In genomic region chr14:24032201-24032600, GRCm38 (mm10) we compare ENCODE assay signal across 31 mouse cellular contexts. TPM values are rescaled to one million over a fixed set of nuclear protein-coding genes. Genes with fewer than 3 reads are reported as not detected.
A peak's percentile ranks its signal among the peaks of the same experiment; 100 is the strongest.
DNase-seq lines count a peak whose midpoint lies in the region; ATAC-seq and TF ChIP-seq lines count a peak whose summit lies in the region.
"Had no signal": no experiment of that assay in that cellular context is flagged by ENCODE, and none has a peak within 500 bp of the region (broad histone marks: within the 10 kb centered on the region; RNA-seq: fewer than 3 reads in every experiment).

No protein-coding gene starts in this region.

- H3K4me1 ChIP-seq in midbrain, postnatal 0 days (ENCODE audit: insufficient read depth, low read length), result no peaks in the 10 kb centered on the region
- peaks cover 13% of the 10 kb centered on the region for H3K4me1 ChIP-seq in midbrain, embryonic 11.5 days (ENCODE audit: control insufficient read depth, insufficient read depth, low read length)
- H3K4me1 ChIP-seq in liver, embryonic 11.5 days (replicated peaks; ENCODE audit: control insufficient read depth, insufficient read depth, low read length), result no peaks in the 10 kb centered on the region
- H3K4me1 ChIP-seq: embryonic facial prominence, embryonic 15.5 days; liver, embryonic 15.5 days; megakaryocyte, embryonic 14.5 days; stomach, embryonic 15.5 days had no signal

- no peak overlapping the region for H3K9ac ChIP-seq in midbrain, postnatal 0 days (replicated peaks; ENCODE audit: low read length, poor library complexity, severe bottlenecking)
- H3K9ac ChIP-seq in midbrain, embryonic 11.5 days (ENCODE audit: low read length), result no peak overlapping the region
- no peak overlapping the region for H3K9ac ChIP-seq in liver, embryonic 11.5 days (ENCODE audit: low read depth, low read length)
- H3K9ac ChIP-seq: embryonic facial prominence, embryonic 15.5 days; forebrain, embryonic 13.5 days; hindbrain, embryonic 13.5 days; liver, embryonic 15.5 days; midbrain, embryonic 13.5 days; stomach, embryonic 15.5 days had no signal

- H3K4me2 ChIP-seq in midbrain, postnatal 0 days (ENCODE audit: low read depth, low read length, poor library complexity, severe bottlenecking), result no peak overlapping the region
- no peak overlapping the region for H3K4me2 ChIP-seq in midbrain, embryonic 11.5 days
- no peak overlapping the region for H3K4me2 ChIP-seq in liver, embryonic 11.5 days
- H3K4me2 ChIP-seq: embryonic facial prominence, embryonic 15.5 days; forebrain, embryonic 13.5 days; heart, embryonic 11.5 days; hindbrain, embryonic 13.5 days; liver, embryonic 15.5 days; midbrain, embryonic 13.5 days; stomach, embryonic 15.5 days had no signal

- no peak overlapping the region for H3K27ac ChIP-seq in midbrain, postnatal 0 days (ENCODE audit: low read depth, low read length)
- no peak overlapping the region for H3K27ac ChIP-seq in midbrain, embryonic 11.5 days (ENCODE audit: low read depth, low read length)
- no peak overlapping the region for H3K27ac ChIP-seq in liver, embryonic 11.5 days (ENCODE audit: low read depth, low read length)
- H3K27ac ChIP-seq: embryonic facial prominence, embryonic 10.5 days; embryonic facial prominence, embryonic 15.5 days; forebrain, embryonic 13.5 days; hindbrain, embryonic 13.5 days; liver, embryonic 15.5 days; midbrain, embryonic 13.5 days; stomach, embryonic 15.5 days had no signal

- WGBS in midbrain, postnatal 0 days, result 60% methylated on average over 3 of the region's 3 CpGs
- WGBS in midbrain, embryonic 11.5 days, result 67% methylated on average over 3 of the region's 3 CpGs
- 65% methylated on average over 3 of the region's 3 CpGs for WGBS in liver, embryonic 11.5 days

- no peak for TF ChIP-seq CTCF in midbrain, postnatal 0 days (IDR thresholded peaks at IDR 0.05)

- 0 out of 2 replicates have a peak, but pooled peaks cover 2% of the 10 kb centered on the region for H3K9me3 ChIP-seq in midbrain, postnatal 0 days (ENCODE audit: low read length)
- H3K9me3 ChIP-seq in midbrain, embryonic 11.5 days (ENCODE audit: control insufficient read depth, low read length), result no peaks in the 10 kb centered on the region; the same call in 1 of the 2 replicates
- H3K9me3 ChIP-seq in liver, embryonic 11.5 days (ENCODE audit: control insufficient read depth, low read length), result no peaks in the 10 kb centered on the region
- H3K9me3 ChIP-seq: embryonic facial prominence, embryonic 15.5 days; liver, embryonic 15.5 days; stomach, embryonic 15.5 days had no signal

- H3K27me3 ChIP-seq in midbrain, postnatal 0 days (ENCODE audit: insufficient read depth, low read length), result no peaks in the 10 kb centered on the region
- no peaks in the 10 kb centered on the region for H3K27me3 ChIP-seq in midbrain, embryonic 11.5 days (ENCODE audit: control insufficient read depth, insufficient read depth, low read length)
- peaks cover 3% of the 10 kb centered on the region; the same call in 1 of the 2 replicates for H3K27me3 ChIP-seq in liver, embryonic 11.5 days (replicated peaks; ENCODE audit: control insufficient read depth, insufficient read depth, low read length)
- H3K27me3 ChIP-seq: embryonic facial prominence, embryonic 15.5 days; forebrain, embryonic 13.5 days; hindbrain, embryonic 13.5 days; liver, embryonic 15.5 days; midbrain, embryonic 13.5 days; stomach, embryonic 15.5 days had no signal

- DNase-seq in midbrain, postnatal 0 days (ENCODE audit: low spot score), result peak; percentile 31
- no peak for DNase-seq in midbrain, embryonic 11.5 days (ENCODE audit: low spot score, missing footprints)
- peak; percentile 78 to 80 for DNase-seq in cerebellum, adult 18-20 months
- peak; percentile 96 to 97 for DNase-seq in cerebellum, postnatal 10 days
- no peak for DNase-seq in layer of hippocampus, postnatal 14 days (ENCODE audit: low spot score in 2 of 2)
- DNase-seq in liver, embryonic 11.5 days (ENCODE audit: low spot score), result no peak
- DNase-seq in lung, postnatal 36 days, result no peak
- DNase-seq: adrenal gland, postnatal 25 days; gastrocnemius, postnatal 36 days; heart, adult 18-20 months; heart, postnatal 4 days; kidney, adult 11 months; kidney, postnatal 14 days; layer of hippocampus, postnatal 36 days; liver; lung, postnatal 4 days; right cerebral cortex, postnatal 25 days; thymus, postnatal 14 days had no signal

- H3K4me3 ChIP-seq in midbrain, postnatal 0 days (ENCODE audit: low read depth, low read length), result no peak overlapping the region
- H3K4me3 ChIP-seq in midbrain, embryonic 11.5 days (ENCODE audit: low read depth, low read length), result no peak overlapping the region
- H3K4me3 ChIP-seq in liver, embryonic 11.5 days (ENCODE audit: low read depth, low read length), result no peak overlapping the region
- H3K4me3 ChIP-seq: embryonic facial prominence, embryonic 10.5 days; embryonic facial prominence, embryonic 15.5 days; forebrain, embryonic 13.5 days; hindbrain, embryonic 13.5 days; liver, embryonic 15.5 days; megakaryocyte, embryonic 14.5 days; midbrain, embryonic 13.5 days; stomach, embryonic 15.5 days had no signal

- no peaks in the 10 kb centered on the region for H3K36me3 ChIP-seq in midbrain, postnatal 0 days (ENCODE audit: insufficient read depth, low read length)
- no peaks in the 10 kb centered on the region for H3K36me3 ChIP-seq in midbrain, embryonic 11.5 days (ENCODE audit: control insufficient read depth, insufficient read depth, low read length)
- H3K36me3 ChIP-seq in liver, embryonic 11.5 days (ENCODE audit: control insufficient read depth, insufficient read depth, low read length), result no peaks in the 10 kb centered on the region
- H3K36me3 ChIP-seq: embryonic facial prominence, embryonic 10.5 days; embryonic facial prominence, embryonic 15.5 days; hindbrain, embryonic 13.5 days; liver, embryonic 15.5 days; midbrain, embryonic 13.5 days; stomach, embryonic 15.5 days had no signal

- no peak for ATAC-seq in midbrain, postnatal 0 days (ENCODE audit: low FRiP score)
- no peak for ATAC-seq in midbrain, embryonic 11.5 days (ENCODE audit: low FRiP score)
- ATAC-seq in liver, embryonic 11.5 days (replicated peaks; ENCODE audit: low FRiP score), result no peak
- ATAC-seq: CD4-positive, CD25-positive, alpha-beta regulatory T cell, adult 4 months; inflammation-experienced regulatory T-cells, adult 6 months; midbrain, embryonic 13.5 days had no signal

RNA-seq across cellular contexts. Expression of gene Kcnma1, which starts 17.9 kb away (rescaled TPM):
- 45.7 and 55.4 TPM in 2 replicates for total RNA-seq in midbrain, postnatal 0 days (2014; rRNA removed)
- polyA plus RNA-seq in midbrain, postnatal 0 days (2015; fragmentation: Nextera tagmentation; extraction: Ambion mirVana), result 17.4 and 20.6 TPM in 2 replicates
- 1.1 and 1.3 TPM in 2 replicates for polyA plus RNA-seq in midbrain, embryonic 11.5 days (2014; fragmentation: Nextera tagmentation; extraction: Ambion mirVana)
- 100 to 1,000 TPM; 133 to 151 TPM for total RNA-seq in layer of hippocampus, postnatal 14 days (2021)
- polyA plus RNA-seq in liver, embryonic 11.5 days (2014; fragmentation: Nextera tagmentation; extraction: Ambion mirVana), result 0.35 and 0.58 TPM in 2 replicates
- total RNA-seq: monocyte, adult 5-6 weeks; neutrophil, adult 5-6 weeks had no signal
- polyA plus RNA-seq: CD4-positive, CD25-positive, alpha-beta regulatory T cell, adult 4 months; inflammation-experienced regulatory T-cells, adult 6 months had no signal

Comparison
In these comparisons a context has a peak if more than half of its experiments do, and no peak if none do; other contexts are left out.
1. DNase-seq: peak in midbrain, postnatal 0 days (single experiment), cerebellum, adult 18-20 months (2 of 2) and cerebellum, postnatal 10 days (2 of 2); none in midbrain, embryonic 11.5 days (single experiment), layer of hippocampus, postnatal 14 days (0 of 2), liver, embryonic 11.5 days (single experiment) and lung, postnatal 36 days (single experiment).